Mouse (Mus musculus) forebrain, postnatal 0 days (tissue): ENCODE results near the gene Krt76. TPM values are rescaled to one million over a fixed set of nuclear protein-coding genes. Genes with fewer than 3 reads are reported as not detected.

Source experiments
- ATAC-seq: fragments of 200-750 bp; cut with Nextera tagmentation; 2 replicates; pipeline ENCODE4 v1.8.0; 2017; ENCODE audit warnings: mild to moderate bottlenecking, moderate library complexity
- DNase-seq: peaks from one replicate; pipeline ENCODE4 v3.0.0-alpha.2; 2015
- H3K27ac ChIP-seq: fragments of 300-500 bp; sonication (generic); 2 replicates; pipeline ENCODE4 v1.5.1; 2014; ENCODE audit warnings: low read depth, mild to moderate bottlenecking, antibody characterized with exemption, low read length, moderate library complexity, mixed read lengths
- H3K27me3 ChIP-seq: fragments of 300-500 bp; sonication (generic); 2 replicates; pipeline ENCODE4 v1.6.1; 2014; ENCODE audit warnings: mild to moderate bottlenecking, low read length, mixed read lengths; ENCODE audit not compliant: insufficient read depth
- H3K36me3 ChIP-seq: fragments of 300-500 bp; sonication (generic); 2 replicates; pipeline ENCODE4 v1.6.1; 2014; ENCODE audit warnings: mild to moderate bottlenecking, moderate library complexity; ENCODE audit not compliant: insufficient read depth
- H3K4me1 ChIP-seq: fragments of 300-500 bp; sonication (generic); 2 replicates; pipeline ENCODE4 v1.6.1; 2014; ENCODE audit warnings: antibody characterized with exemption; ENCODE audit not compliant: insufficient read depth
- H3K4me2 ChIP-seq: fragments of 300-500 bp; sonication (generic); 2 replicates; pipeline ENCODE4 v1.6.1; 2014; ENCODE audit warnings: low read depth, mild to moderate bottlenecking, moderate library complexity
- H3K4me3 ChIP-seq: fragments of 300-500 bp; sonication (generic); 2 replicates; pipeline ENCODE4 v1.5.1; 2014; ENCODE audit warnings: low read depth, low read length, mixed read lengths
- H3K9ac ChIP-seq: fragments of 300-500 bp; sonication (generic); 2 replicates; pipeline ENCODE4 v1.6.1; 2014; ENCODE audit warnings: mild to moderate bottlenecking
- H3K9me3 ChIP-seq: fragments of 300-500 bp; sonication (generic); 2 replicates; pipeline ENCODE4 v1.6.1; 2016; ENCODE audit warnings: low read length
- CTCF ChIP-seq: sonication (generic); IDR thresholded peaks from 2 replicates; pipeline ENCODE4 v1.5.1; 2016; ENCODE audit warnings: antibody characterized with exemption, control low read depth, low read depth
- WGBS: fragments of 180-500 bp; shearing (Covaris S2); extraction: QIAGEN DNeasy Blood & Tissue Kit; methylation state at CpG from one replicate; pipeline ENCODE4 v1.1.7; 2014; 5-methylcytosine and 5-hydroxymethylcytosine counted together
- polyA plus RNA-seq: library from polyadenylated mRNA; unstranded; fragments of >200 nt; fragmentation: Nextera tagmentation; extraction: Ambion mirVana; gene quantifications from 2 replicates; pipeline ENCODE4 v1.2.1, GENCODE M21; 2015
- total RNA-seq: library from RNA; depleted of rRNA; stranded (reverse); fragments of >200 nt; gene quantifications from 2 replicates; pipeline ENCODE4 v1.2.3, GENCODE M21; 2014

Krt76 gene
- total and polyA plus RNA-seq, 2 experiments from 2014 or later, result not detected

- H3K9ac ChIP-seq, result no peak overlapping the region
- no peak overlapping the region for H3K27ac ChIP-seq
- no peaks in the 10 kb centered on the region for H3K36me3 ChIP-seq
- WGBS, result 94% methylated on average over 4 of the region's 4 CpGs
- no peak overlapping the region for H3K4me2 ChIP-seq
- no peaks in the 10 kb centered on the region for H3K27me3 ChIP-seq
- no peak for TF ChIP-seq CTCF
- no peaks in the 10 kb centered on the region for H3K4me1 ChIP-seq
- no peak overlapping the region for H3K4me3 ChIP-seq
- no peaks in the 10 kb centered on the region for H3K9me3 ChIP-seq
- no peak for ATAC-seq
- DNase-seq, result no peak
Observed at GRCm38 (mm10) chr15:101895216-101895615, 2.5 kb upstream of the Krt76 start.

GRCm38 (mm10) chr15:101879776-101880175, 12.9 kb downstream of the Krt76 start:
- 23% methylated on average over 11 of the region's 11 CpGs for WGBS
- no peaks in the 10 kb centered on the region for H3K4me1 ChIP-seq
- TF ChIP-seq CTCF, result no peak
- no peak overlapping the region for H3K27ac ChIP-seq
- H3K9ac ChIP-seq, result no peak overlapping the region
- ATAC-seq (no peak), DNase-seq (no peak)
- H3K4me2 ChIP-seq, result peak overlapping the region; percentile 4; the same call in 1 of the 2 replicates
- H3K4me3 ChIP-seq, result no peak overlapping the region
- H3K9me3 ChIP-seq, result no peaks in the 10 kb centered on the region
- no peaks in the 10 kb centered on the region for H3K36me3 ChIP-seq
- H3K27me3 ChIP-seq, result no peaks in the 10 kb centered on the region

- Histone ChIP-seq H3K9me3 (no peaks in the 10 kb centered on the region), H3K4me3 (no peak overlapping the region), H3K27me3 (no peaks in the 10 kb centered on the region), H3K4me1 (no peaks in the 10 kb centered on the region), H3K27ac (no peak overlapping the region), H3K36me3 (no peaks in the 10 kb centered on the region), H3K4me2 (no peak overlapping the region), H3K9ac (no peak overlapping the region)
- ATAC-seq, result no peak
- no peak for TF ChIP-seq CTCF
- 79% methylated on average over 2 of the region's 2 CpGs for WGBS
- no peak for DNase-seq
Observed at GRCm38 (mm10) chr15:101878041-101878440, 14.7 kb downstream of the Krt76 start.

- no peaks in the 10 kb centered on the region for H3K9me3 ChIP-seq
- no peaks in the 10 kb centered on the region for H3K27me3 ChIP-seq
- DNase-seq, result no peak
- H3K27ac ChIP-seq, result no peak overlapping the region
- peaks cover 5% of the 10 kb centered on the region; the same call in 1 of the 2 replicates for H3K4me1 ChIP-seq
- H3K9ac ChIP-seq, result no peak overlapping the region
- H3K4me2 ChIP-seq, result no peak overlapping the region
- WGBS, result 87% methylated on average over 1 of the region's 1 CpGs
- no peak for ATAC-seq
- TF ChIP-seq CTCF, result no peak
- H3K4me3 ChIP-seq, result no peak overlapping the region
- H3K36me3 ChIP-seq, result no peaks in the 10 kb centered on the region
Observed at GRCm38 (mm10) chr15:101874383-101874782, 18.3 kb downstream of the Krt76 start.

GRCm38 (mm10) chr15:101873231-101873630, 19.5 kb downstream of the Krt76 start:
- Histone ChIP-seq H3K36me3 (no peaks in the 10 kb centered on the region), H3K4me1 (peaks cover 9% of the 10 kb centered on the region; the same call in 1 of the 2 replicates), H3K9me3 (no peaks in the 10 kb centered on the region), H3K9ac (no peak overlapping the region), H3K27ac (no peak overlapping the region), H3K27me3 (no peaks in the 10 kb centered on the region), H3K4me3 (no peak overlapping the region), H3K4me2 (no peak overlapping the region)
- no peak for DNase-seq
- no peak for ATAC-seq
- TF ChIP-seq CTCF, result no peak
- 60% methylated on average over 4 of the region's 4 CpGs for WGBS

- Histone ChIP-seq H3K4me3 (no peak within 1 kb of the TSS), H3K27ac (peak within 1 kb of the TSS; percentile 62), H3K36me3 (no peaks in the 10 kb centered on the region), H3K27me3 (no peaks in the 10 kb centered on the region; the same call in 1 of the 2 replicates), H3K4me1 (peaks cover 9% of the 10 kb centered on the region; the same call in 1 of the 2 replicates), H3K9me3 (no peaks in the 10 kb centered on the region), H3K4me2 (no peak within 1 kb of the TSS), H3K9ac (no peak within 1 kb of the TSS)
- ATAC-seq, result peak; percentile 94
- peak; percentile 80 for DNase-seq
- no peak for TF ChIP-seq CTCF
- 21% methylated on average over 6 of the region's 6 CpGs for WGBS
Observed at GRCm38 (mm10) chr15:101869431-101869830, 23.3 kb downstream of the Krt76 start, which contains the start of gene Krt77. Krt77 (minus strand) TSS chr15:101869705.

- Histone ChIP-seq H3K9me3 (no peaks in the 10 kb centered on the region), H3K4me3 (no peak overlapping the region), H3K9ac (no peak overlapping the region), H3K4me1 (peaks cover 9% of the 10 kb centered on the region; the same call in 1 of the 2 replicates), H3K27ac (no peak overlapping the region), H3K36me3 (no peaks in the 10 kb centered on the region), H3K27me3 (peaks cover 5% of the 10 kb centered on the region; the same call in 1 of the 2 replicates), H3K4me2 (no peak overlapping the region)
- DNase-seq, result no peak
- no peak for TF ChIP-seq CTCF
- WGBS, result 75% methylated on average over 7 of the region's 7 CpGs
- ATAC-seq, result peak; percentile 42; the same call in 1 of the 2 replicates
Observed at GRCm38 (mm10) chr15:101866754-101867153, 26.0 kb downstream of the Krt76 start.
